Mouse (Mus musculus) mouse embryonic stem cell (cell line): ENCODE data around the gene Pitpnm3.
"Not testable (repeated sequence)": the region's sequence is repeated elsewhere in the genome, so short reads cannot be mapped to it uniquely, and the experiment has no call there.

Experiments
- in situ Hi-C, 2 experiments: fragments of 300-500 bp; cut with MboI; formaldehyde crosslinking; loops; 1 replicate in 1 of 2; 3 replicates in 1 of 2; pipeline ENCODE4 v1.14.3; 2019 to 2020; ENCODE audit warnings: low sequenced_read_pairs in 2 of 2, low pct_unique_long_range_greater_than_20kb in 1 of 2, mixed read lengths in 1 of 2; ENCODE audit not compliant: unreplicated experiment in 1 of 2

Pitpnm3 gene

GRCm38 (mm10) chr11:72135383-72136158 lies at the start of gene Pitpnm3:
Pitpnm3 (minus strand) TSS chr11:72135778.
- in situ Hi-C loops = no loop called here

- in situ Hi-C loops = no loop called here
Observed at GRCm38 (mm10) chr11:72184252-72184651, 48.7 kb upstream of the Pitpnm3 start.

DNA sequence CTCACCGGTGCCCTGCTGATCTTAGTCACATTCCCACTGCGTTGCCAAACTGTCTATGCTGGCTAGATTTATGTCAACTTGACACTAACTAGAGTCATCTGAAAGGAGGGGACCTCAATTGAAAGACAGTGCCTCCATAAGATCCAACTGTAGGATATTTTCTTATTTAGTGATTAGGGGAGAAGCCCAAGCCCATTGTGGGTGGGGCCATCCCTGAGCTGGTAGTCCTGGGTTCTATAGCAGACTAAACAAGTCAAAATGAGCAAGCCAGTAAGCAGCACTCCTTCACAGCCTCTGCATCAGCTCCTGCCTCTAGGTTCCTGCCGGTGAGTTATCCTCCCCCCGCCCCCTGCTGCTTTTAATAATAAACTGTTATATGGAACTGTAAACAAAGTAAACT lies 45.6 kb upstream of the Pitpnm3 start:
- in situ Hi-C loops = no loop called here

DNA sequence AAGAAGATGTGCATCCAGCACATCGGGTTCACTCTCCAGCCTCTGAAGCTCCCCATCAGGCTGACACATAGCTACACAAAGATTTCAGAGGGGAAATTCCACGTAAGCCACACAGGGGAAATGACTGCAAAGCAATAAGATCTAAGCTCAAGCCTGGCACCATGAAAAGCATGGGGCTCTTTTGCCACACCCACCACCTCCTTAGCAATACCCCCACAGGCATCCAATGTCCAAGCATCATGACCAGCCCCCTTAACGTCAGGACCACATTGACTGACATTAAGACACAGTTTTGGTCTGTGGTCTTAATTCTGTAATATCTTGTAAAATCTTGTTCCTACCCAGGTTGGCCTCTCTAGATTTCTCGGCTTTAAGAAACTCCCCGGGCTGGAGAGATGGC lies 45.0 kb upstream of the Pitpnm3 start:
- in situ Hi-C loops = no loop called here

DNA sequence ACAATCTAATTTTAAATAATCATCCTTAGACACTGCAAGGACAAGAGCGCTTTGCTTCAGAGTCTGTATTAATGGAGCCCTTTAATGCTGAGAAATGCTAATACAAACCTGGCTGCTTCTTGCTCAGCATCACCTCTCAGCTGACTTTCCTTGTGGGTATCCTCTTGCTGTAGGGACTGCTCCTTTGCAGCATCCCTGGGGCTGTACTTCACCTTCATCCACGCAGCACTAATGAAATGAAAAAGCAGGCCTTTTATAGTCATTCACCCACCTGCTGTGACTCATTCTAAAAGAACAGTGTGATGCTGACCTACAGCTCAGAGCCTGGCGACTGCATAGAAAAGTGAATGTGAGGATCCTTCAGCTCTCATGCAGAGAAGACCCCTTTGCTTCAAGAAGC lies 41.0 kb upstream of the Pitpnm3 start:
- in situ Hi-C loops = no loop called here

DNA sequence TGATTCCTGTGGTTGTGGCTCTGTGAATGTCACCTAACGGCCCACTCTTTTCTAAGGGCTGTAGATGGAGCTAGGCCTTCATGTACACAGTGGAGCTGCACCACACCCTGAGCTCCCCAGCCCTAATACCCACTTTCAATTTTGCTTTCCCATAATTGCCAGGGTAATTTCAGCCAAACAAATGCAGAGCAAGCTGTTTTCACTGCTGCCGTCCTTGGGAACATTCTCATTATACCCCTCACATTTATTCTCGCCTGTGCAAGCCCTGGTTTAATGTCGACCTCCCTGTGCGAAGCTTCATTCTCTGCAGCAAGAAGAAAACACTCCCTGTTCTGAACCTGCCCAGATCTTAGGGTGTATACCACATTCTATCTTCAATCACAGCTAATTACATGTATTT lies 40.4 kb upstream of the Pitpnm3 start:
- in situ Hi-C loops = no loop called here

DNA sequence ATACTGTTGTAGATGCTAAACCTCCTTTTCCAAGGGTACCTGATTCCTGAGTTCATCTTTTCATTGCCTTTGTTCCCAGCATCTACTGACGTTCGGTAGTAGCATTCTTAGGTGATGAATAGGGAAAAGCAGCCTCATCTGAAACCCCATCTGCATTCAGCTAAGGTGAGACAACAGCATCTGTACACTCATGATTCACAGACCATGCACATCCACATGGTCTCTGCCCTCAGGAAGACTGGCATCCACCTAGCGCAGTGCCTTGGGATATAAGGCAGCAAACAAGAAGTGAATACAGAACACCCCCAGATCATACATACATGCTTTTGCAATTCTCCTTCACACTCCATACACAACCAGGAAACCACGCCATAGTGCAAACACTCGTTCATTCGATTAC lies 39.1 kb upstream of the Pitpnm3 start:
- in situ Hi-C loops = no loop called here

DNA sequence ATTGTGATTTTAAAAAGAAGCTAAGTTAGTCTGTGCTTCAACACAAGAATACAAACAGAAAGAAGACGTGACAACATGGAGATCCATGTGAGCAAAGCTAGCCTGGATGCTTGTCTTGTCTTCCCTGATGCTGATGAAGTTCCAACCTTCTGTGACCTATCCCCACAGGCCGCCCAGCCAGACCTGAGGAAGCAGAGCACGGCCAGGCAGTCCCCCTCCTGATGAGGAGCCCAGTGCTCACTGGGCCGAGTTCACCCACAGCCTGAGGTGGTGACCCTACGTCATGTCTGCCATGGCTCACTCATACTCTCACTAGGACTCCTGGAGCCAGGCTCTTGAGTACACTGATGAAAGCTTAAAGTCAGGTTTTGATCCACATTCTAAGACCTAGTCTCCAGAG lies 37.9 kb upstream of the Pitpnm3 start:
- in situ Hi-C loops = no loop called here

GRCm38 (mm10) chr11:72171906-72172305 lies 36.3 kb upstream of the Pitpnm3 start:
- in situ Hi-C loops = not testable (repeated sequence)

GRCm38 (mm10) chr11:72169871-72170270 lies 34.3 kb upstream of the Pitpnm3 start:
- in situ Hi-C loops = no loop called here

- in situ Hi-C loops = no loop called here
Observed at GRCm38 (mm10) chr11:72163198-72163597, 27.6 kb upstream of the Pitpnm3 start.

DNA sequence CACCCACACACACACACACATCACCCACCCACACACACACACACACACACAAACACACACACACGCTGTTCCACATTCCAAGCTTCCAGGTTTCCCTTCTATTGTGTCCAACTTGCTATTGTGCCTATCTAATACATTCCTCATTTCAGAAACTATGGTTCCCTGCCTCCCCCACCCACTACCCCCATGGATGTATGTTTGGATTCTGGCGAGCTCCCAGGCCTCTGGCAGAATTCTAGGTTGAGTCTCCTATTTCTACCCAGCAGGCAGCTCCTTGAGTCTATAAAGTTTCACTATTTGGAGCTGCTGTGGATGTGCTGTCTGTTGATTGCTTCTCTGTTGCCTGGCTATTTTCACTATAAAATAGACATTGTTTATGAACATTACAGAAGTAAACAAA lies 21.0 kb upstream of the Pitpnm3 start:
- in situ Hi-C loops = no loop called here

DNA sequence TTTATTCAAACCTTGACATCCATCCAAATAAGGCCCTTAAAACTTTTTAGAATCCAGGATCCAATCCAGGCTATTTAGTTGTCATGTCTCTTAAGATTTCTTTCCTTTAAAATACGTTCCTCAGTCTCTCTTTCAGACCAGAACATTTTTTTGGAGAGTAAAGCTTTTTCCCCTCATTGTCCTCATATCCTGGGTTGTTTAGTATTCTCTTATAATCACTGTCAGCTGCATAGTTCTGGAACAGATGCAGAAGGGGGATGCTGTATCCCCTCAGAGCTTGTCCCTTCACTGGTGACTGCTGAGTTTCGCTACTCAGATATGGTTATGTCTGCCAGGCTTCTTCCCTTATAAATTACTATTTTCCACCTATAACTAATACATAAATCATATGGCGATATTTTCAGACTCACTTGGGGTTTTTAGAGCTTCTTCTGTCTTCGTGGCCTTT lies 20.4 kb upstream of the Pitpnm3 start:
- in situ Hi-C loops = no loop called here

GRCm38 (mm10) chr11:72155186-72155980 lies 19.8 kb upstream of the Pitpnm3 start:
- in situ Hi-C loops = no loop called here

GRCm38 (mm10) chr11:72153122-72153862 lies 17.7 kb upstream of the Pitpnm3 start:
- in situ Hi-C loops = no loop called here

- in situ Hi-C loops = no loop called here
Observed at GRCm38 (mm10) chr11:72151120-72151519, 15.5 kb upstream of the Pitpnm3 start.

DNA sequence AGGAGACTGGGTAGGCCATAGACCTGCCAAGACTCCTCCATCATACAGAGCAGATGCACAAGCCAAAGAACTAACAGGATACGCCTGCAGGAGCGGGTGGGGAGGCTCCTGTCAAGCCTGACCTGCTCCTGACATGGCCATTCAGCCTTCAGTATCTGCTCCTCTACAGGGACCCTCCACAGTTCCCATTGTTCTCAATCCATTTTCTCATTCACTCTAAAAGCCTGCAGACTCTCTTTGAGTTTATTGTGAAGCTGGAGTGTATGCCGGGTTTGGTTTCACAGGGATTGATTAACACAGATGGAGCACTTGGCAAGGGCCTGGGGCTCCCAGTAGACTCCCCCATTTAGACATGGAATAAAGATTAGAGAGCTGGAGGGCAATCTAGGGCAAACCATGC lies 12.3 kb upstream of the Pitpnm3 start:
- in situ Hi-C loops = no loop called here

DNA sequence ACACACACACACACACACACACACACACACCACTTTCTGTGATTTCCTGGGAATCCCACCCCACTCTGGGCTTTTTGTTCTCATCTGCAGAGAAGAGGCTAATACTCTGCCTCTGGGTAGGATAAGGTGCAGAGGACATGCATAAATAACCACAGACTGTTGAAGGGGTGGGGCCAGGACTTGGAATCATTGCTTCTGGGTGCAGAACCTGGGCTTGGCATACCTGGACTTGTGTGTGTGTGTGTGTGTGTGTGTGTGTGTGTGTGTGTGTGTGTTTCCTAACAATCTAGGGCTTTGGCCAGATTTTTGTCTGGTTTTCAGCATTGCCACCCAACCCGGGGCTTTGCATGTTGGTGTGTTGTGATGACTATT lies 10.3 kb upstream of the Pitpnm3 start:
- in situ Hi-C loops = no loop called here

- in situ Hi-C loops = no loop called here
Observed at GRCm38 (mm10) chr11:72145182-72145876, 9.8 kb upstream of the Pitpnm3 start.
